Mouse (Mus musculus) thymus, postnatal 14 days (tissue): ENCODE measurements around the gene Camp.
A peak's percentile ranks its signal among the peaks of the same experiment; 100 is the strongest.

Experiments
- DNase-seq: peaks from one replicate; pipeline ENCODE4 v3.0.0; 2021

Gene Camp

GRCm38 (mm10) chr9:109849312-109849758 is at the start of gene Camp:
Gene Camp, minus strand, starts transcription at chr9:109849617.
- no peak for DNase-seq

GRCm38 (mm10) chr9:109898027-109898426 is 48.6 kb upstream of the Camp start:
- no peak for DNase-seq

- no peak for DNase-seq
Observed at GRCm38 (mm10) chr9:109896253-109897150, 47.1 kb upstream of the Camp start.

GRCm38 (mm10) chr9:109895593-109895992 is 46.2 kb upstream of the Camp start:
- DNase-seq, result no peak

GRCm38 (mm10) chr9:109894413-109895090 is 45.1 kb upstream of the Camp start:
- DNase-seq, result peak; percentile 70

GRCm38 (mm10) chr9:109892651-109893250 is 43.3 kb upstream of the Camp start:
- peak; percentile 77 for DNase-seq

- DNase-seq, result no peak
Observed at GRCm38 (mm10) chr9:109891501-109891900, 42.1 kb upstream of the Camp start.

- DNase-seq, result no peak
Observed at GRCm38 (mm10) chr9:109887321-109887720, 37.9 kb upstream of the Camp start.

GRCm38 (mm10) chr9:109886259-109886658 is 36.8 kb upstream of the Camp start:
- no peak for DNase-seq

GRCm38 (mm10) chr9:109879305-109879704 is 29.9 kb upstream of the Camp start:
- DNase-seq, result no peak

GRCm38 (mm10) chr9:109877666-109878065 is 28.2 kb upstream of the Camp start:
- no peak for DNase-seq

GRCm38 (mm10) chr9:109876756-109877155 is 27.3 kb upstream of the Camp start:
- DNase-seq, result no peak

- DNase-seq, result peak; percentile 71
Observed at GRCm38 (mm10) chr9:109875695-109876601, 26.5 kb upstream of the Camp start.

- DNase-seq, result peak; percentile 97
Observed at GRCm38 (mm10) chr9:109874797-109875691, 25.6 kb upstream of the Camp start, which contains the start of gene Cdc25a. Gene Cdc25a, plus strand, starts transcription at chr9:109875579.

- DNase-seq, result no peak
Observed at GRCm38 (mm10) chr9:109870983-109871572, 21.7 kb upstream of the Camp start.

GRCm38 (mm10) chr9:109866218-109866617 is 16.8 kb upstream of the Camp start:
- DNase-seq, result no peak

GRCm38 (mm10) chr9:109863085-109863484 is 13.7 kb upstream of the Camp start:
- no peak for DNase-seq

- DNase-seq, result peak; percentile 85
Observed at GRCm38 (mm10) chr9:109862397-109863044, 13.1 kb upstream of the Camp start.

GRCm38 (mm10) chr9:109855947-109856346 is 6.5 kb upstream of the Camp start:
- DNase-seq, result no peak

GRCm38 (mm10) chr9:109854341-109854740 is 4.9 kb upstream of the Camp start:
- no peak for DNase-seq
